Mouse (Mus musculus): ENCODE results near the gene Olfr667.
"Not testable (repeated sequence)": the region's sequence is repeated elsewhere in the genome, so short reads cannot be mapped to it uniquely, and the experiment has no call there.

The Olfr667 gene

DNA sequence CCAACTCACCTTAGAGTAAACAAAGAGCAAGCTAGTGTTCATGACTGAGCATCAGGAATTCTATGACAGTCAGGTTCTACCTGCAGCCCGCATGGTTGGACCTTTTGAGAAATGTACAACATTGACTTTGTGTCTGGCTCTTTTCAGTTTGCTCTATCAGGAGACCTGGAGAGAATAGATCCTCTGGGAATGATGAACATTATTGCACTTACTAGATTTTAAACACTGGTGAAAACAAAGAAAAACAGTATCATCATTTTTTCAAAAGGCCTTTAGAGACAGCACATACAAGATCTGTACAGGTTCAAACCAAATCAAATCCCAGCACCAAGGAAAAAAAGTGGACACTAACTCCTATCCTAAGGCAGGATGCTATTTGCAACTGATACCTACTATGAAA lies at the start of gene Olfr667:
Gene Olfr667 (minus strand): TSS at position 101 of the 400 bp plus-strand sequence.
- DNase-seq, result no peak

DNA sequence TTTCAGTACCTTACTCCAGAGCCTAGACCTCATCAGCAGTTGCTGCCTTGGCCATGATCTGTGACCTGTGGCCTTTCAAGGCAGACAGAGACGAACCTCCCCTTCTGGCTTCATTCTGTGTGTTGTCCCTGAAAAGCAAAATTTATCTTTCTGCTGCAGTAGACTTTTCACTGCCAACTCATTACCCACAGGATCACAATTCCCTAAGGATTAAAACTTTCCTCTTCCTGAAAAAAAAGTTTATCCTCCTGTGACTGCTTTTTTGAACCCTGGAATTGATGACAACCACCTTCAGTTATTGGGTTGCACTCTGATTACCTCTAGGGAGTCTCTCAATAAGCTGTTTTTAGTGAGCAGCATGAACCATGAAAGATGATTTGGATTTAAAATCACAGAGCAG lies 41.2 kb upstream of the Olfr667 start, which contains the start of gene Olfr670:
Gene Olfr670 (minus strand): TSS at position 101 of the 400 bp plus-strand sequence.
- no peak for DNase-seq

DNA sequence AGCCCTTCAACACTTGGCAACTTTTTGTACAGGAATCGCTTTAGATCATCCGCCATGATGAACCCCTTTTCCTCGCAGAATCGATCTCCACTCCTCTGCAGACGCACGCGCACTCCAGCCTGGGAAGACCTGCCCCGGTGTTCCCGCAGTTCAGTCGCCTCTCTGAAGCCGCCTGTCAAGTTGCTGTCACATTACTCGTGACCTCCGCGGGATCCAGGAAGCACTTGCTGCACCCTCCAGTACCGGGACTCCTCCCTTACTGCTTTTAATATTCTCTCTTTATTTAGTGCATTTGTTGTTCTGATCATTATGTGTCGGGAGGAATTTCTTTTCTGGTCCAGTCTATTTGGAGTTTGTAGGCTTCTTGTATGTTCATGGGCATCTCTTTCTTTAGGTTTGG lies 29.0 kb upstream of the Olfr667 start:
- DNase-seq, result not testable (repeated sequence)

DNA sequence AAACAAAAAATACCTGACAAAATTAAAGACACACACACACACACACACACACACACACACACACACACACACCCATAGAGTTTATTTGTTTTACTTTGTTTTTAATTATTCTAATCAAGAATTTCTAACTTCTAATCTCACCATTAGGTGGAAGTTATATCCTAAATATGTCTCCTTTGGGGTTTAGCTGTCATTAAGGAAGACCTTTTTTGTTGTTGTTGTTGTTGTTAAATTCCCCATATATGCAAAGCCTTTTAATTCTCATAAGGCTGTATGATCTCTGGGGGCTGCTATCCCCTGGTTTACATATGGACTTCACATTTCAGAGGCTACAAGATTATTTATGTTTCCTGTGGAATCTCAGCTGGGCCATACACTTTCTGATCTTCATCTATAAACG lies 12.7 kb upstream of the Olfr667 start, which contains the start of gene Olfr669:
Gene Olfr669 (plus strand): TSS at position 301 of the 400 bp plus-strand sequence.
- no peak for DNase-seq

DNA sequence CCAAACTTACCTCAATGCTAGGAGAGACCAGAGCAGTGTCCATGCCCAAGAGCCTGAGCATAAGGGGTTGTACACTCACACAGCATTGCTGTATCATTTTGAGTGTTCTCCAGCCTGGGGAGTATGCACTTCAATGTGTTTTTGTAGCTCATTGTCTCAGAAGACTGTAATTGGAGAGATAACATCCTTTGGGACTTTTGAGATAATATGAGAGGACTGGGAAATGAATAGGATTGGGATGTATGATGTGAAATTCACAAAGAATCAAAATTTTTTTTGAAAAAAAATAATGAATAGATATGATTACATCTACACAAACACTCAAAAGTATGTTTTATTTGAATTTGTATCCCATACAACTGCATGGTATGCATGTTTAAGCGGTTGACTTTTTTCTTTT lies 6.7 kb upstream of the Olfr667 start, which contains the start of gene Olfr668:
Gene Olfr668 (minus strand): TSS at position 101 of the 400 bp plus-strand sequence.
- no peak for DNase-seq

DNA sequence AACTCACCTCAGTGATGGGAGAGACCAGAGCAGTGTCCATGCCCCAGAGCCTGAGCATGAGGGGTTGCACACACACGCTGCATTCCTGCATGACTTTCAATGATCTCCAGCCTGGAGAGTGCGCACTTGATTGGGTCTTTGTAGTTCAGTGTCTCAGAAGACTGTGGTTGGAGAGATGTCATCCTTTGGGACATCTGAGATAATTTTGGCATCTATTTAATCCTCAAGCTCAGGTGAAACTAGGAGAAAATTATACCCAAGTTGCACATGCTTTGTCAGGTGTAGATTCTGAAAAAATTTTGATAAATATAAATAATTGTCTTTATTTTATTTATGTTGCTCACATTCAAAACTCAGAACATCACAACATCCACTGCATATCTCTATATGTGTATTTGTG lies 25.4 kb downstream of the Olfr667 start, which contains the start of gene Olfr666:
Gene Olfr666 (minus strand): TSS at position 101 of the 400 bp plus-strand sequence.
- DNase-seq, result no peak

DNA sequence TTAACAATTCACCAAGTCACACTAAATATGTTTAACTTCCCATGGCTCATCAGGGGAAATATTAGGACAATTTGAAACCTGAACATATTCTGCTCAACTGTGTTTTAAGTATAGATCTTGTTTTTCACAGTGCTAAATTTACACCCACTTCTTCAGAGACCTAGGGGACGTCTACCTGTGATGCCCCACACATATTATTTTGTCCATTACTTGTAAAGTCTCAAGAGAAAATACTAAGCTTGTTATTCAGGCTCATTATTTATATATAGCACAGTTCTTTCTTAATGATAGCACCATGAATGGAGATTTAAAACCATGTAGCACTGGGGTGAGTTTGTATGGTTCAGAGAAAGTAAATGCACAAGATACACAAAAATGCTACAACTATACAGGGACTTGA lies 43.6 kb downstream of the Olfr667 start, which contains the start of gene Olfr665:
Gene Olfr665 (plus strand): TSS at position 301 of the 400 bp plus-strand sequence.
- DNase-seq, result no peak
